Mouse (Mus musculus): ENCODE measurements around the gene Gtf2a2.

The Gtf2a2 gene

DNA sequence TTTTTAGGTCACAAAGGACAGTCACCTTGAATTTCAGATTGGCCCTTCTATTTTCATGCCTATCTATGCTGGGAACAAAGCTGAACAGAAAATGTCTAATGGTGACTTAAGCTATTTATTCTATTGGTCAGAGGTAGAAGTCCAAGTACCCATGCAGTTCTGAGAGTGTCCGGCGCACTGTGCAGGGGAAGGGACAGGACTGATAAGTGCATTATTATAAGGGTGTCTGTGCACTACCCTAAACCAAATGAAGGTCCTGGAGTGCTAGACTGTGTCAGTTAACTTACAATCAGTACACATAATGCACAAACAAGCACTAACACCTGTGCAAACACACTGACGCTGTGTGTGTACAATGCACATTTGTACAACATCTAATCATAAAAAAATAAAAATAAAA lies 55.1 kb downstream of the Gtf2a2 start:
- DNase-seq = no peak

- DNase-seq = peak; percentile 27 to 49
Measured at GRCm38 (mm10) chr9:70069961-70070435, 57.6 kb downstream of the Gtf2a2 start.

- no peak for DNase-seq
Measured at GRCm38 (mm10) chr9:70072387-70072786, 60.0 kb downstream of the Gtf2a2 start.

Data from cerebellum, postnatal 10 days (tissue).